Mouse (Mus musculus): ENCODE measurements around the gene AI661453. TPM values are rescaled to one million over a fixed set of nuclear protein-coding genes. Genes with fewer than 3 reads are reported as not detected.

AI661453 gene
- polyA plus RNA-seq, 1 experiment = not detected

- Histone ChIP-seq H3K9me3 (ENCODE audit: control insufficient read depth, low read length) (no peaks in the 10 kb centered on the region), H3K4me3 (replicated peaks) (no peak overlapping the region), H3K36me3 (ENCODE audit: control insufficient read depth) (no peaks in the 10 kb centered on the region), H3K4me1 (ENCODE audit: control insufficient read depth) (peaks cover 11% of the 10 kb centered on the region), H3K27me3 (ENCODE audit: control insufficient read depth) (peaks cover 49% of the 10 kb centered on the region)
- no peak for TF ChIP-seq TAL1 (IDR thresholded peaks at IDR 0.05; ENCODE audit: low read length)
- no peak for TF ChIP-seq GATA1 (IDR thresholded peaks at IDR 0.05; ENCODE audit: low read length)
Measured at GRCm38 (mm10) chr17:47469642-47470041, 33.2 kb downstream of the AI661453 start.

GRCm38 (mm10) chr17:47470121-47470520 is 33.7 kb downstream of the AI661453 start:
- Histone ChIP-seq H3K27me3 (ENCODE audit: control insufficient read depth) (peaks cover 49% of the 10 kb centered on the region), H3K4me1 (ENCODE audit: control insufficient read depth) (peaks cover 11% of the 10 kb centered on the region), H3K9me3 (ENCODE audit: control insufficient read depth, low read length) (no peaks in the 10 kb centered on the region), H3K36me3 (ENCODE audit: control insufficient read depth) (no peaks in the 10 kb centered on the region), H3K4me3 (replicated peaks) (no peak overlapping the region)
- TF ChIP-seq TAL1 (IDR thresholded peaks at IDR 0.05; ENCODE audit: low read length) (no peak), GATA1 (IDR thresholded peaks at IDR 0.05; ENCODE audit: low read length) (no peak)

GRCm38 (mm10) chr17:47470686-47471085 is 34.3 kb downstream of the AI661453 start:
- Histone ChIP-seq H3K4me1 (ENCODE audit: control insufficient read depth) (peaks cover 11% of the 10 kb centered on the region), H3K36me3 (ENCODE audit: control insufficient read depth) (no peaks in the 10 kb centered on the region), H3K27me3 (ENCODE audit: control insufficient read depth) (peaks cover 49% of the 10 kb centered on the region), H3K4me3 (replicated peaks) (no peak overlapping the region), H3K9me3 (ENCODE audit: control insufficient read depth, low read length) (no peaks in the 10 kb centered on the region)
- TF ChIP-seq TAL1 (IDR thresholded peaks at IDR 0.05; ENCODE audit: low read length) (no peak), GATA1 (IDR thresholded peaks at IDR 0.05; ENCODE audit: low read length) (no peak)

GRCm38 (mm10) chr17:47472435-47473350 is 36.3 kb downstream of the AI661453 start:
- no peaks in the 10 kb centered on the region for H3K36me3 ChIP-seq (ENCODE audit: control insufficient read depth)
- TF ChIP-seq GATA1 (IDR thresholded peaks at IDR 0.05; ENCODE audit: low read length) (no peak), TAL1 (IDR thresholded peaks at IDR 0.05; ENCODE audit: low read length) (no peak)
- no peak overlapping the region for H3K4me3 ChIP-seq (replicated peaks)
- H3K9me3 ChIP-seq (ENCODE audit: control insufficient read depth, low read length) = no peaks in the 10 kb centered on the region
- peaks cover 37% of the 10 kb centered on the region for H3K27me3 ChIP-seq (ENCODE audit: control insufficient read depth)
- H3K4me1 ChIP-seq (ENCODE audit: control insufficient read depth) = peaks cover 11% of the 10 kb centered on the region

GRCm38 (mm10) chr17:47473434-47473974 is 37.1 kb downstream of the AI661453 start:
- H3K27me3 ChIP-seq (ENCODE audit: control insufficient read depth) = peaks cover 29% of the 10 kb centered on the region
- H3K4me1 ChIP-seq (ENCODE audit: control insufficient read depth) = peaks cover 6% of the 10 kb centered on the region
- H3K9me3 ChIP-seq (ENCODE audit: control insufficient read depth, low read length) = no peaks in the 10 kb centered on the region
- no peaks in the 10 kb centered on the region for H3K36me3 ChIP-seq (ENCODE audit: control insufficient read depth)
- TF ChIP-seq TAL1 (IDR thresholded peaks at IDR 0.05; ENCODE audit: low read length) (no peak), GATA1 (IDR thresholded peaks at IDR 0.05; ENCODE audit: low read length) (no peak)
- H3K4me3 ChIP-seq (replicated peaks) = no peak overlapping the region

GRCm38 (mm10) chr17:47474250-47474649 is 37.8 kb downstream of the AI661453 start:
- peaks cover 5% of the 10 kb centered on the region for H3K4me1 ChIP-seq (ENCODE audit: control insufficient read depth)
- H3K27me3 ChIP-seq (ENCODE audit: control insufficient read depth) = peaks cover 21% of the 10 kb centered on the region
- no peaks in the 10 kb centered on the region for H3K9me3 ChIP-seq (ENCODE audit: control insufficient read depth, low read length)
- H3K36me3 ChIP-seq (ENCODE audit: control insufficient read depth) = no peaks in the 10 kb centered on the region
- no peak for TF ChIP-seq TAL1 (IDR thresholded peaks at IDR 0.05; ENCODE audit: low read length)
- no peak for TF ChIP-seq GATA1 (IDR thresholded peaks at IDR 0.05; ENCODE audit: low read length)
- no peak overlapping the region for H3K4me3 ChIP-seq (replicated peaks)

- TF ChIP-seq GATA1 (IDR thresholded peaks at IDR 0.05; ENCODE audit: low read length) (no peak), TAL1 (IDR thresholded peaks at IDR 0.05; ENCODE audit: low read length) (no peak)
- H3K4me1 ChIP-seq (ENCODE audit: control insufficient read depth) = peaks cover 5% of the 10 kb centered on the region
- H3K9me3 ChIP-seq (ENCODE audit: control insufficient read depth, low read length) = no peaks in the 10 kb centered on the region
- peaks cover 14% of the 10 kb centered on the region for H3K27me3 ChIP-seq (ENCODE audit: control insufficient read depth)
- no peaks in the 10 kb centered on the region for H3K36me3 ChIP-seq (ENCODE audit: control insufficient read depth)
- H3K4me3 ChIP-seq (replicated peaks) = no peak overlapping the region
Measured at GRCm38 (mm10) chr17:47475181-47475580, 38.8 kb downstream of the AI661453 start.

GRCm38 (mm10) chr17:47475714-47476113 is 39.3 kb downstream of the AI661453 start:
- Histone ChIP-seq H3K27me3 (ENCODE audit: control insufficient read depth) (peaks cover 9% of the 10 kb centered on the region), H3K4me1 (ENCODE audit: control insufficient read depth) (peaks cover 5% of the 10 kb centered on the region), H3K9me3 (ENCODE audit: control insufficient read depth, low read length) (no peaks in the 10 kb centered on the region), H3K36me3 (ENCODE audit: control insufficient read depth) (no peaks in the 10 kb centered on the region), H3K4me3 (replicated peaks) (no peak overlapping the region)
- TF ChIP-seq TAL1 (IDR thresholded peaks at IDR 0.05; ENCODE audit: low read length) = no peak
- TF ChIP-seq GATA1 (IDR thresholded peaks at IDR 0.05; ENCODE audit: low read length) = no peak

GRCm38 (mm10) chr17:47479887-47480286 is 43.5 kb downstream of the AI661453 start:
- Histone ChIP-seq H3K4me1 (ENCODE audit: control insufficient read depth) (peaks cover 9% of the 10 kb centered on the region), H3K4me3 (replicated peaks) (no peak overlapping the region), H3K36me3 (ENCODE audit: control insufficient read depth) (no peaks in the 10 kb centered on the region), H3K27me3 (ENCODE audit: control insufficient read depth) (no peaks in the 10 kb centered on the region), H3K9me3 (ENCODE audit: control insufficient read depth, low read length) (no peaks in the 10 kb centered on the region)
- no peak for TF ChIP-seq GATA1 (IDR thresholded peaks at IDR 0.05; ENCODE audit: low read length)
- TF ChIP-seq TAL1 (IDR thresholded peaks at IDR 0.05; ENCODE audit: low read length) = no peak
